Mouse (Mus musculus): ENCODE data around the gene Dgcr8.

The Dgcr8 gene

DNA sequence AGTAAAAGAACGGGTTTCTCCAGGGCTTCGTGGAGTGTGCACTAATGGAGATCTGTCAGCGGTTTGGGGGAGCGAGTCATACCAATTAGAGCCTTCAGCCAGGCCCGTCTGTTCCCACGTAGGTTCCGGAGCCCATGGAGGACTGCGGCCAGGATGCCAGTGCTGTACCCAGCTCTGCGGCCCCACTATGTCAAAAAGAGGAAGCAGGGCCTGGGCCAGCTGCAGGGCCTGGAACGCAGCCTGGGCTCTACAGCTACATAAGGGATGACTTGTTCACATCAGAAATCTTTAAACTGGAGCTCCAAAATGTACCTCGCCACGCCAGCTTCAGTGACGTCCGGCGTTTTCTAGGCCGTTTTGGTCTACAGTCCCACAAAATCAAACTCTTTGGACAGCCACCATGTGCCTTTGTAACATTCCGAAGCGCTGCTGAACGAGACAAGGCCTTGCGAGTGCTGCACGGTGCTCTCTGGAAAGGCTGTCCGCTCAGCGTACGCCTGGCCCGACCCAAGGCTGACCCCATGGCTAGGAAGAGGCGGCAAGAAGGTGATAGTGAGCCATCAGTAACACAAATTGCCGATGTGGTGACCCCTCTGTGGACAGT is 39.6 kb downstream of the Dgcr8 start:
- peak; percentile 57 for DNase-seq (ENCODE audit: low spot score)

- peak; percentile 99 for DNase-seq (ENCODE audit: low spot score)
Measured at GRCm38 (mm10) chr16:18248433-18249363, 40.3 kb downstream of the Dgcr8 start, which contains the start of the genes Trmt2a and Ranbp1. Trmt2a (plus strand) TSS chr16:18248679. Ranbp1 (minus strand) TSS chr16:18248732.

DNA sequence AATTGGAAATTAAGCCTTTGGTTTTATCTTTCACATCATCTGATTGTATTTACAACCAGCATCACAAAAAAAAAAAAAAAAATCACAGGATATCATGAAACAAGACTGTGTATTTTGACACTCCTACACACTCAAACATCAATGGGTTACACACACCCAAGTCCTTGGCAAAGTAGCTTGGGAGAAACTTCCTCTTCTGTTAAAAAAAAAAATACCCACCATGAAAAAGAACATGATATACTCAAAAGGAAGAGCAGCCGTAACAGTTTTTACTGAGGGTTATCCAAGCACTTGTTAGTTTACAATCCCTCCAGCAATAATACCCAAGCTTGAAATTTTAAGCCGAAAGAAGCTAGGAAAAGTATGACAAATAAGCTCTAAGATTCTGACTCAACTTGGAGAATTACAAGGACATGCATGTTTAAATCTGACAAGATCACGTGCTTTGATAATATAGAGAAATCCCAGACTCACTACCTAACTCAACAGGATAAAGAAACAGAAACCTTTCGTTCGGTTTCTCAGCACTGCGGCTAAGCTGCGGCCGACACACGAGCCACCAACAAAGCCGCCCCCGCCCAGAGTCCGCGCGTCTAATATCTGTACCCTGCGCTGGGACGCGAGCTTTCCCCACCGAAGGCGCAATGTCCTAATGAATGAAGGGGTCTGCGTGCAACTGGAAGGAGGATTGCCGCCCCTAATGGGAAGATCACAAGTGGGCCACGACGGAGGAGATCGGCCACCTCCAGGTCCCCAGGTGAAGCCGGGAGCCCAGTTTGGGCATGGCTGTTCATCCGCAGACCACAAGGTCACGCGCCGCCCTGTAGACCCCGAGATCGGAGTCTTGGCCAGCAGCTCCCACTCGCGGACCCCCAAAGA is 41.3 kb downstream of the Dgcr8 start:
- no peak for DNase-seq (ENCODE audit: low spot score)

DNA sequence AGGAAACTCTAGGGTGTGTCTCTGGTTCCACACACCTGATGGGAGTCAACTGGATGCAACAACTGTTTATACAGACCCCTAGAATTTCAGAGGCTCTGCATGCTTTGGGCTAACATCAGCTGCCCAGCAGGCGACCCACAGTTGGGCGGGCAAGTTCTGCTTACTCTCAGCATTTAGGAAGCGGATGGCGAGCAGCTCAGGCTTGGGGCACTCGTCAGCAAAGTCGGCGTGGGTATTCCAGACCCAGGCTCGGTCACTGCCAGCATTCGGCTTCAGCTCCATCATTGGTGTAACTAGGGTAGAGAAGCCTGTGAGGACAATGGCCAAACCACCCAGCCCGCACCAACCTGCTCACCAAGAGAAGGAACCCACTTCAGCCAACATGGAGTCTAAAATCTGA is 47.5 kb downstream of the Dgcr8 start:
- no peak for DNase-seq (ENCODE audit: low spot score)

DNA sequence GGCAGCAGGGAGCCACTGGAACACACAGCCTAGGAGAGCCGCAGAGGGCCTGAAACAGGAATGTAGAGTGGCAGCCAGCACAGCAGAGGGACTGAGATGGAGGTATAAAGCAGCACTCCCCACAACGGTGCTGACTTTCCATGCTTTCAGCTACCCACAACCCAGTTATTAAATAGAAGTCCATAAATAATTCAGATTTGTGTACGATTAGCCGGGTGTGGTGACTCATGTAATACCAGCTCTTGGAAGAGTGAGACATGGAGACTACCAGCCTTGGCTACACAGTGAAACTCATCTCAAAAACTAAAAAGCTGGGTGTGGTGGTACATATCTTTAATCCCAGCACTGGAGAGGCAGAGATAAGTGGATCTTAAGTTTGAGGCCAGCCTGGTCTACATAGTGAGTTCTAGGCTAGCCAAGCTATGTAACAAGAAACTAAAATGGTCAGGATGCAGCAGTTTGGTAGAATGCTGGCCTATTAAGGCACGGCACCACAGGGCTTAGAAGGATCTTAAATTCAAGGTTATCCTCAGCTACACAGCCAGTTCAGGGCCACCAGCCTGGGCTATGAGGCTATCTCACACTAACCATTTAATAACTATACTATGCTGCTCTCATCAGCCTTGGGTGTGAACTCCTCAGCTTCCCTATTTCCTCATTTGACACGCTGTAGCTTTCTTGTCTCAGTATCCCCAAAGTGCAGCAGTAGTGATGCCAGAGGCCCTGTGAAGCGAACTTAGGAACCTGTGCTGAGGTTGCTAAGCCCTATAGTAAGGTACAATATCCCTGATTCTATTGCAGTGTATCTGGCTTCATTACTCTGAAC is 52.2 kb downstream of the Dgcr8 start:
- DNase-seq (ENCODE audit: low spot score) = no peak

DNA sequence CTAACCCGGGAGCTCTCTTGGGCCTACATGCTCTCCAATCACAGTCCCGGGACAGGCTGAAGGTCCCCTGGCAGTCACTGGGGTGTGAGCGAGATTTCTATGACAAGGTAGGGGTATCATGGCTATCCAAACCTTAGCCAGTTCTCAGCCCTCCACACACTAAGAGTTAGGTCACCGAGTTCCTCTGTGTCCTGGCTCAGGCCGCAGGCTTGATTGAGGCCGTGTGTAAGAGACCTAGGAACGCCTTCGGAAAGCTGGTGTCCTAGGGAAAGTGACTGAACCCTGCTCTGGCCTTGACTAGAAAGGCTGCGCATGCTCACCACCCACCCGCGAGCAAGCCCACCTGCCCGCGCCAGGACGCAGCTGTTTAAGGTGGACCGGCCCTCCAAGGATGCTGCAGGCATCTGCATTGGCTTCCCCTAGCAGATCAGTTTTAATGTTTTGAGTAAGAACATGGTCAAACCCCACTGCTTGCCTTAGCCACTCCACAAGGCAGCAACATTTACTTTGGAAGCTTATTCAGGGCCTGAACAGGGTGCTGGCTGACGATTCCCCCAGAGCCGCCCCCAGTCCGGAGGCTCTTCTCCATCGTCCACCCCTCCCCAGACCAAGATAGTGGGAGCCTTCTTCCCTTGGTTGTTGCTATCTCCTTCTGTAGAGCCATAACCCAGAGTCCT is 53.5 kb downstream of the Dgcr8 start:
- peak; percentile 80 for DNase-seq (ENCODE audit: low spot score)

DNA sequence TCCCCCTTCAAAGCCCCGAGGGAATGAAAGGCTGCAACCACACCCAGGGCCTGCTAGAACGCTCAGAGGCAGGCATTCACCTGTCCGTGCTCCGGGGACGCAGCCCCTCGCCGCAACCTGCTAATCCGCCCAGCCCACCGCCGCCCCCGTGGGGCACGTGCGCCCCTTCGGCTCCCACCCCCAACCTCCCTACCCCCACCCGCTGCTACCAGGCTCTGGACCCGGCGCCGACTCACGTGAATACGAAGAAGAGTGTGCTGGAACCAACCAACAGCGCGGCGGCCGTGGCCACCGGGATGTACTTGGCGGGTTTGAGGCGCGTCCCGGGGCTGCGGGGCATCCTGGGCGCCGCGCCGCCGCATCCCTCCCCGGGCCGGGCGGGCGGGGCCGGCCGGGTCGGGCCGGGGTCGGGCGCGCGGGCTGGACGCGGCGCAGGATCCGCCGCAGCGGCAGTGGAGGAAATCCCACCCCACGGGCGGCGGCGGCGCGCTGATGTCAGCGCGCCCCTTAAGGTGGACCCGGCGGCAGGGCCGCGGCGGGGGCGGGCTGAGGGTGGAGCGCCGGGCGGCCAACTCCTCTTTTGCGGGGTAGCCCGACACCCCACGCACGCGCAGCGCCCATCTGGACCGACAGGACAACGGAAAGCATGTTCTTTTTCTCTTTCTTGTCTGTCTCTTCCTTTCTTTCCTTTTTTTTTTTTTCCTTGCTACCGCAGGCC is 54.2 kb downstream of the Dgcr8 start, which contains the start of gene Zdhhc8:
Zdhhc8 (minus strand) TSS at position 466 of the 718 bp plus-strand sequence.
- DNase-seq (ENCODE audit: low spot score) = peak; percentile 75

DNA sequence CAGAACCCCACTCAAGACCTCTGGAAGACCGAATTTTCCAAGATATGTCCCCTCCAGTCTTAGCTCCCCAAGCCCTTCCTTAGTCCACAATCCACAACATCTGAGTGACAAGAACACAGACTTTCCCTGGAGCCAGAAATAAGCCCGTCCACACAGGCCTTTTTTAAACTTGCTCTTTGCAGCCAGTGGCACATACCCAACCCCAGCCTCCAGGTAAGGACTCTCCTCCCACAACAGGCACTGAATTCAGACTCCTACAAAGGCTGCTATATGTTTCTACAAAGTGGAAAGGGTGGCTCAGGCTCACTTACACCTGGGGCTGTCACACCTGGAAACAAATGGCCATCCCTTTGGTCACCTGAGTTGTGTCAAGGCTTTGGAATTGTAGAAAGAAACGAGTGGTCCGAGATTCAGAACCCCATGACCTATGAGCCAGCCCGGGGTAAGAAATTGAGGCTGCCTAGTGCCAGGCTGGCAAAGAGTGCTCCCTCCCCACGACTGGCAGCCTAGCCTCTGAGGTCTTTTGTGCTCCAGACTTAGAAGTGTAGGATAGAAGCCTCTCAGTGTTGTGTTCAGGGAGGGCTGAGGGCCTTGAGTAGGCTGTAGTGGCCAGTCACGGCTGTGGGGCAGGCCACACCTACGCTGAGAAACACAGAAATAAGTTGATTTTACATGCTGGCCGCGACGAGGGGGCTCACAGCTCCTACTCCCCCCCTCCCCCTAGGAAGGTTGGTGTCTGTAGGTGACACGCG is 55.0 kb downstream of the Dgcr8 start:
- no peak for DNase-seq (ENCODE audit: low spot score)

GRCm38 (mm10) chr16:18233451-18233850 is 55.6 kb downstream of the Dgcr8 start:
- no peak for DNase-seq (ENCODE audit: low spot score)

DNA sequence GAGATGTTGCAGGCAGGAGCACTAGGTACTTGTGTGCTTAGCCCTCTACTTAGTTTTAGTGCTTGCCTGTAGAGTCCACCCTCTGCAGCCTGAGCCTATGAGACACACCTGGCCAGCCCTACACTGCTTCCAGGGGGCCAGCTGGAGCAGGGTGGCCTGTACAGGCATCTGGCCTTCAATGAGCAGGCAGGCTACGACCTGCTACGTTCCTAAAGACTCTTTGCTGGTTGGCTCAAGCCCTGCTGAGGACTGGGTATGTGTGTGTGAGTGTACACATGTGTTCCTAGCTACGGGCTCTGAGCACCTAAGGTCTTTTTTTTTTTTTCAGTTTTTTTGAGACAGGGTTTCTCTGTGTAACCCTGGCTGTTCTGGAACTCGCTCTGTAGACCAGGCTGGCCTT is 57.6 kb downstream of the Dgcr8 start:
- no peak for DNase-seq (ENCODE audit: low spot score)

- DNase-seq (ENCODE audit: low spot score) = no peak
Measured at GRCm38 (mm10) chr16:18231047-18231446, 58.0 kb downstream of the Dgcr8 start.

DNA sequence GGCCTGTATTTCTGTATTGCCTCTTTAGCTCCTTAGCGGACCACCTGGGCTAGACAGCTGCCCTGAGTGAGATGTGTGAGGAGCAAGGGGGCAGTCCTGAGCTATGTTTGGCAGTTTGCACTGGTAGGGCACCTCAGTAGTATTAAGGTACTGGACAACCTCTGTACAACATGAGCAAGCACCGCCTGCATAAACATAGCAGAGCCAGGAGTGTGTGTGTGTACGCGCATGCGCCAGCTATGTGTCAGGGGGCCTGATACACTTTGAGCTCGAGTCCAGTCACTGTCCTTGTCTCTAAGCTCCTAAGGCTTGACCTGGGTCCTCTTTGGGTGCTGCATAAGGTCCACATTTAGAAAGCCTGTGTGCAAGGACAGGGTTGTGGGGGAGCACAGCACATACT is 58.4 kb downstream of the Dgcr8 start:
- no peak for DNase-seq (ENCODE audit: low spot score)

DNA sequence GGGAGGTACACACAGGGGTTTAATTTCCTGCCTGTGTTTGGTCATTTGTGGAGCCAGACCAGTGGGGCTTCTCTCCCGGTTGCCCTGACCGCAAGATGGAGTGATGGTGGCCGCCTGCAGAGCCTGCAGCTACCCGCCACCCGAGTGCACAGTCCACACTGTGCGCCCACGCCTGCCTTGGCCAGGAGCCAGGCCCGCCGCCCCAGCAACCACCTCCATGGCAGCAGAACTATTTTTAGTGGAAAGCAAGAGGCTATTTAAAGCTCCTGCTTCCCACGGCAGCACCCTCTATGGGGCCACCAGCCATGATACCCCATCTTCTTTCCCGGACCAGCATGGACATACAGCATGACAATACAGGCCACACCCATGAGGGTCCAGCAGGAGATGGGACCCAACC is 59.4 kb downstream of the Dgcr8 start:
- no peak for DNase-seq (ENCODE audit: low spot score)

DNA sequence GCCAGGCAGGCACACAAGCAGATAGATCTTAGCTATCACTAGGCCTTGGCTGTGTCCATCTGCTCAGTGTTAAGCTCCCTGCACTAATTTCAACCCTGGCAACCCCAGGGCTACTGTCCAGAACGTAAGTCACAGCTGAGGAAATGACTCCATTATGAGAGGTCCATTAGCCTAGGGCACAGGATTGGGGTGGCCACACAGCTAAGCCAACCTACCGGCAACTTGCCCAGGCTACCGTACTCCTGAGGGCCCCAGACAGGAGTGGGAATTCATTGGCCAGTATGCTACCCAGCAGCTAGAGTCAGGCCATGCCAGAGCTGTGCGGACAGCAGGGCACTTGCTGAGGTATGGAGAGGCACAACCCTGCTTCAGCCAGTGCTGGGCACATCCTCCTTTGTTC is 60.2 kb downstream of the Dgcr8 start:
- no peak for DNase-seq (ENCODE audit: low spot score)

DNA sequence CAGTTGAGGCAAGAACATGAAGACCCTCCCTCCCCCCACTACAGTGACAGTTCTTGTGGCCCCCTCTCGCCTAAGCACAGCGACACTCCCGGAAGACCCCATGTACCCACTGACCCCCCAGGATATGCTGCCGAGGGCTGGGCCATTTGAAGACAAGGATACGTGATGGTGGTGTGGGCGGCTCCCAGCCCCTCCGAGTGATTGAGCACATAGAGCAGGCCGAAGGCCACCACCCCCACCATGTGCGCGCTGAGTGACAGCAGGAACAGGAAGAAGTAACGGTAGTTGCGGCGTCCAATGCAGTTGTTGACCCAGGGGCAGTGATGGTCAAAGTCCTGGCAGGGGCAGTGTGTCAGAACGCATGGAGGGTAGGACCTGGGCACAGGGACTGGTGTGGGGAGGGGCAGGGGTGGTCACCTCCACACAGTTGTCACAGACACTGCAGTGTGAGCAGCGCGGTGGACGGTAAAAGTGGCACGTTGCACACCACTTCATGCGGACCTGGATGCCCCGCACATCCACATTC is 61.1 kb downstream of the Dgcr8 start:
- DNase-seq (ENCODE audit: low spot score) = no peak

DNA sequence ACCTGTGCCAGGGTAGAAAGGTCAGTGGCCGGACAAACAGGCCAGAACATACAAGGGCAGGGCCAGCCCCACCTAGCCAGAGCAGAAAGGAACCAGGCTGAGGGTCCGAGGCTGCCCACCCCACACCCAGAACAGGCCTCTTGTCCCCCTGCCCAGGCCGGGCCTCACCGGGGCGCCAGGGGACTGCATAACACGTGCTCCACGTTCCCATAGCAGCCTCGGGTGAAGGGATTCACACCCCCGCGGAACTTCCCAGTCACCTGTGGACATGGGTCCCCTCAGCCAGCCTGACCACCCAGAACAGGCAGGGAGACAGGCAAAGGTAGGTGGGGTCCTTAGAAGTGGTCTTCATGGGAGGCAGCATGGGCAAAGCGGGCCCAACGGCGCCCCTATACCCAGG is 61.9 kb downstream of the Dgcr8 start:
- no peak for DNase-seq (ENCODE audit: low spot score)

DNA sequence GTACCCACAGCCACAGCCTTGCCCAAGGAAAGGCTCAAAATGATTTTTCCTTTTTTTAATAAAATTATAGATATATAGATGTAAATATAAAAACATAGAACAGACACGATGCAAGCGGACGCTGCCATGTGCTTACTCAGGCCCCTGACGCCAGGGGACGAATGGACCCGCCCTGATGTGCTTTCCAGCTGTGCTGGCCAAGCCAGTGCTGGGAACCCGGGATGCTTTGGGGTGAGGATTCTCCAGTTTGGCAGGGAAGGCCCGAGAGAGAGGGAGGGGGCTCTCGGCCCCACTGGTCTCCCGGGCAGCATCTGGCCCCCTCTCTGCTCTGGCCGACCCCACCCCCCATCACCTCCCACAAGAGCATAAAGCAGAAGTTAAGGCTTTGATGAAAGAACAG is 66.9 kb downstream of the Dgcr8 start:
- DNase-seq (ENCODE audit: low spot score) = no peak

GRCm38 (mm10) chr16:18221543-18221898 is 67.5 kb downstream of the Dgcr8 start:
- DNase-seq (ENCODE audit: low spot score) = no peak

- no peak for DNase-seq (ENCODE audit: low spot score)
Measured at GRCm38 (mm10) chr16:18220856-18221542, 68.0 kb downstream of the Dgcr8 start.
